Mouse (Mus musculus) midbrain, postnatal 0 days (tissue): ENCODE results near the gene Sf3a2. TPM values are rescaled to one million over a fixed set of nuclear protein-coding genes. Genes with fewer than 3 reads are reported as not detected.

ENCODE experiments used
- ATAC-seq: fragments of 200-750 bp; cut with Nextera tagmentation; 2 replicates; pipeline ENCODE4 v1.8.0; 2017; ENCODE audit warnings: moderate number of reproducible peaks, mild to moderate bottlenecking, moderate TSS enrichment, moderate library complexity; ENCODE audit not compliant: low FRiP score
- DNase-seq: peaks from one replicate; pipeline ENCODE4 v3.0.0-alpha.2; 2015; ENCODE audit warnings: low spot score
- H3K27ac ChIP-seq: fragments of 300-500 bp; sonication (generic); 2 replicates; pipeline ENCODE4 v1.5.1; 2014; ENCODE audit warnings: low read depth, mild to moderate bottlenecking, low read length, mixed read lengths
- H3K27me3 ChIP-seq: fragments of 300-500 bp; sonication (generic); 2 replicates; pipeline ENCODE4 v1.6.1; 2014; ENCODE audit warnings: low read length, control low read depth, mixed read lengths; ENCODE audit not compliant: insufficient read depth
- H3K36me3 ChIP-seq: fragments of 300-500 bp; sonication (generic); 2 replicates; pipeline ENCODE4 v1.6.1; 2014; ENCODE audit warnings: low read length, control low read depth, mixed read lengths; ENCODE audit not compliant: insufficient read depth
- H3K4me1 ChIP-seq: fragments of 300-500 bp; sonication (generic); 2 replicates; pipeline ENCODE4 v1.6.1; 2014; ENCODE audit warnings: mild to moderate bottlenecking, control low read depth, antibody characterized with exemption, low read length, mixed read lengths; ENCODE audit not compliant: insufficient read depth
- H3K4me2 ChIP-seq: fragments of 300-500 bp; sonication (generic); 2 replicates; pipeline ENCODE4 v1.6.1; 2014; ENCODE audit warnings: low read depth, mild to moderate bottlenecking, low read length, mixed read lengths; ENCODE audit not compliant: poor library complexity, severe bottlenecking
- H3K4me3 ChIP-seq: fragments of 300-500 bp; sonication (generic); 2 replicates; pipeline ENCODE4 v1.5.1; 2014; ENCODE audit warnings: low read depth, mild to moderate bottlenecking, low read length, moderate library complexity
- H3K9ac ChIP-seq: fragments of 300-500 bp; sonication (generic); replicated peaks from 2 replicates; pipeline ENCODE4 v1.6.1; 2014; ENCODE audit warnings: mild to moderate bottlenecking, low read length, moderate library complexity, mixed read lengths; ENCODE audit not compliant: poor library complexity, severe bottlenecking
- H3K9me3 ChIP-seq: fragments of 300-500 bp; sonication (generic); 2 replicates; pipeline ENCODE4 v1.6.1; 2016; ENCODE audit warnings: low read length, control low read depth
- CTCF ChIP-seq: IDR thresholded peaks from 2 replicates; pipeline ENCODE4 v1.5.1; 2016; ENCODE audit warnings: antibody characterized with exemption, mild to moderate bottlenecking
- WGBS: fragments of 180-500 bp; shearing (Covaris S2); extraction: QIAGEN DNeasy Blood & Tissue Kit; methylation state at CpG from one replicate; pipeline ENCODE4 v1.1.7; 2014; 5-methylcytosine and 5-hydroxymethylcytosine counted together
- polyA plus RNA-seq: library from polyadenylated mRNA; unstranded; fragments of >200 nt; fragmentation: Nextera tagmentation; extraction: Ambion mirVana; gene quantifications from 2 replicates; pipeline ENCODE4 v1.2.1, GENCODE M21; 2015
- total RNA-seq: library from RNA; depleted of rRNA; stranded (reverse); fragments of >200 nt; gene quantifications from 2 replicates; pipeline ENCODE4 v1.2.3, GENCODE M21; 2014

Sf3a2 gene
- total and polyA plus RNA-seq, 2 experiments from 2014 or later = 18.3 to 64.3 TPM

- H3K9ac ChIP-seq = no peak overlapping the region
- TF ChIP-seq CTCF = no peak
Observed at GRCm38 (mm10) chr10:80839848-80840247, 41.9 kb downstream of the Sf3a2 start.

GRCm38 (mm10) chr10:80841685-80842084, 43.7 kb downstream of the Sf3a2 start:
- no peak for TF ChIP-seq CTCF
- H3K27ac ChIP-seq = no peak overlapping the region
- no peaks in the 10 kb centered on the region for H3K4me1 ChIP-seq
- WGBS = 80% methylated on average over 2 of the region's 2 CpGs
- no peaks in the 10 kb centered on the region for H3K9me3 ChIP-seq
- no peak overlapping the region for H3K4me3 ChIP-seq
- H3K9ac ChIP-seq = no peak overlapping the region
- no peak overlapping the region for H3K4me2 ChIP-seq
- no peak for DNase-seq
- no peak for ATAC-seq
- peaks cover 7% of the 10 kb centered on the region; the same call in 1 of the 2 replicates for H3K27me3 ChIP-seq
- no peaks in the 10 kb centered on the region for H3K36me3 ChIP-seq

More at GRCm38 (mm10) chr10:80839848-80840247, 41.9 kb downstream of the Sf3a2 start:
- Histone ChIP-seq H3K27me3 (no peaks in the 10 kb centered on the region; the same call in 1 of the 2 replicates), H3K27ac (no peak overlapping the region), H3K9me3 (no peaks in the 10 kb centered on the region), H3K4me1 (no peaks in the 10 kb centered on the region), H3K4me2 (no peak overlapping the region), H3K36me3 (peaks cover 3% of the 10 kb centered on the region; the same call in 1 of the 2 replicates), H3K4me3 (no peak overlapping the region)
- DNase-seq = no peak
- WGBS = 56% methylated on average over 6 of the region's 6 CpGs
- ATAC-seq = no peak

GRCm38 (mm10) chr10:80842334-80842733, 44.3 kb downstream of the Sf3a2 start:
- no peak for TF ChIP-seq CTCF
- Histone ChIP-seq H3K36me3 (no peaks in the 10 kb centered on the region), H3K4me2 (no peak overlapping the region), H3K4me3 (no peak overlapping the region), H3K27me3 (peaks cover 7% of the 10 kb centered on the region; the same call in 1 of the 2 replicates), H3K9ac (no peak overlapping the region), H3K9me3 (no peaks in the 10 kb centered on the region), H3K27ac (no peak overlapping the region), H3K4me1 (no peaks in the 10 kb centered on the region)
- WGBS = 84% methylated on average over 15 of the region's 15 CpGs
- ATAC-seq = no peak
- no peak for DNase-seq

GRCm38 (mm10) chr10:80843087-80843930, 45.3 kb downstream of the Sf3a2 start:
- WGBS = 6% methylated on average over 31 of the region's 32 CpGs
- peak; percentile 45 for ATAC-seq
- Histone ChIP-seq H3K36me3 (no peaks in the 10 kb centered on the region), H3K9ac (peak overlapping the region; percentile 86), H3K4me1 (no peaks in the 10 kb centered on the region), H3K9me3 (no peaks in the 10 kb centered on the region), H3K27me3 (peaks cover 7% of the 10 kb centered on the region; the same call in 1 of the 2 replicates), H3K27ac (no peak overlapping the region), H3K4me2 (peak overlapping the region; percentile 86), H3K4me3 (peak overlapping the region; percentile 70)
- no peak for TF ChIP-seq CTCF
- no peak for DNase-seq

- WGBS = 4% methylated on average over 40 of the region's 51 CpGs
Observed at GRCm38 (mm10) chr10:80843931-80844547, 46.0 kb downstream of the Sf3a2 start, which contains the start of gene Lingo3. TSS of gene Lingo3 (minus strand) at chr10:80844039.

More at GRCm38 (mm10) chr10:80843931-80844547, 46.0 kb downstream of the Sf3a2 start, which contains the start of gene Lingo3:
- Histone ChIP-seq H3K4me1 (no peaks in the 10 kb centered on the region), H3K36me3 (no peaks in the 10 kb centered on the region), H3K9ac (peak within 1 kb of the TSS; percentile 86), H3K27ac (no peak within 1 kb of the TSS), H3K4me3 (peak within 1 kb of the TSS; percentile 70), H3K27me3 (peaks cover 7% of the 10 kb centered on the region; the same call in 1 of the 2 replicates), H3K4me2 (peak within 1 kb of the TSS; percentile 86), H3K9me3 (no peaks in the 10 kb centered on the region)
- ATAC-seq = peak; percentile 63
- no peak for TF ChIP-seq CTCF
- peak; percentile 68 for DNase-seq
